Mouse (Mus musculus): Measurements from ENCODE around the gene Arhgap4.

The Arhgap4 gene

DNA sequence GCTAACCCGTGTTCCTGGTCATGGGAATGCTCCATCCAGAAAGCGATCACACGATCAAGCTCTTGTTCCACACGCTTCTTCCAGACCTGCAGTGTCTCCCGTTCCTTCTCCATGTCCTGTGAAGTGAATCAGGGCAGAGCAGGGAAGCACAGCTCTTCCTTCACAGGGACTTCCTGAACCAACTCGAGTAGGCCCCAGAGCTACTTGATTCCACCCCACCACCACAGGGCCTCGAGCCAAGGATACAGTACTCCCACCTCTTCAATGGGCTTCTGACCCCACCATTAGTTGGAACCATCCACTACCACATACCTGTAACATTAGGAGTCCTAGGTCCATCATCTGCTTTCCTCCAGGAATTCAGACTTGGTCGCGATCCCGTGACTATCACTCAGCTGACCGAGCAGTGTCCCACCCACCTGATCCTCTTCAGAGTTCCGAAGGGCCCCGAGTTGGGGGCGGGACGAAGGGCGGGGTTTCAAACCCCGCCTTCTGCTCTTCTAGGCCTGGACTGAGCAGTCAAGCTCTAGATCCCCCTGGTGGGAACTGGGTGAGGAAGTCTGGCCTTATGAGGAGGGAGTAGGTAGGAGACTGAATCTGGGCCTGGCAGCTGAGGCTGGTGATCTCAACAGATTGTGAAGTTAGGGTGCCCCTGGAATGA lies 8.9 kb upstream of the Arhgap4 start, which contains the start of gene Renbp:
TSS of gene Renbp (minus strand) at position 449 of the 661 bp plus-strand sequence.
- in situ Hi-C loops (cut with MboI; ENCODE audit: low pct_unique_long_range_greater_than_20kb in 1 of 2, low sequenced_read_pairs in 2 of 2, unreplicated experiment in 1 of 2) = loop anchor here in 1 of 2 experiments (25.0 kb wide), 1 partner anchor 307 kb away; the partner anchor contains the start of gene Flna

DNA sequence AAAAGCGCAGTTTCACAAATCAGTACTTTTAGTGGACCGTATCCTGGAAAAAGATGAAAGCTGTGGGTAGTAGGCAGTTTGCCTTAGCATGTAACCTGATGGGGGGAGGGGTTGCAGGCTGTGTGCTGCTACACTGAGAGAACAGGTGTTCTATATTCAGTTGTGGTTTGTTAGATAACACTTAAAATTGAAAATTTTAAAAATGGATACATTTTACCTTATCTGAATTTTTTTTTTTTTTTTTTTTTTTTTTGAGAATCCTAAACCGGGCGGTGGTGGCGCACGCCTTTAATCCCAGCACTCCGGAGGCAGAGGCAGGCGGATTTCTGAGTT lies 846 bp upstream of the Arhgap4 start:
- in situ Hi-C loops (cut with MboI; ENCODE audit: low pct_unique_long_range_greater_than_20kb in 1 of 2, low sequenced_read_pairs in 2 of 2, unreplicated experiment in 1 of 2) = no loop called here

DNA sequence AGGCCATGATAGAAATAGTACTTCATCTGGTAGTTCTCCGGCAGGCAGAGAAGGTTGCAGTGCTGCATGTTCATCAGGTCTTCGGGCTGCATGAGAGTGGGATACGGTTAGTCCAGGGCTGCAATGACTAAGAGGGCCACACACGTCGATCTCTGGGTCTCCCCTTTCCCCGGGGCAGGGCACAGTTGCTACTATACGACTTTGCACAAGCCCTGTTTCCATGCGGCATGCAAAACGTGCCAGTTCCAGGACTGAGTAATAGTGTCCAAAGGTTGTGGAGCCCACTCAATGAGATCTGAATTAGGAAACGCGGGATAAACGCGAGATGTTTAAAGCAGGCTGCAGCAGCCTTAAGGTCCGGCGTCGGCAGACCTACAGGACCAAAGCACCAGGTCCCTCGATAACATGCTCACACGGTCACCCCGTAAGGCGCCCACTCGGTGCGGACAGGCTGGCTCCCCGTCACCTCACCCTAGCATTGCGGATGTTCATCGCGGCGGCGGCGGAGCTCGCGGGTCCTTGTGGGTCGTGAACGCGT lies 316 bp downstream of the Arhgap4 start:
- in situ Hi-C loops (cut with MboI; ENCODE audit: low pct_unique_long_range_greater_than_20kb in 1 of 2, low sequenced_read_pairs in 2 of 2, unreplicated experiment in 1 of 2) = no loop called here

DNA sequence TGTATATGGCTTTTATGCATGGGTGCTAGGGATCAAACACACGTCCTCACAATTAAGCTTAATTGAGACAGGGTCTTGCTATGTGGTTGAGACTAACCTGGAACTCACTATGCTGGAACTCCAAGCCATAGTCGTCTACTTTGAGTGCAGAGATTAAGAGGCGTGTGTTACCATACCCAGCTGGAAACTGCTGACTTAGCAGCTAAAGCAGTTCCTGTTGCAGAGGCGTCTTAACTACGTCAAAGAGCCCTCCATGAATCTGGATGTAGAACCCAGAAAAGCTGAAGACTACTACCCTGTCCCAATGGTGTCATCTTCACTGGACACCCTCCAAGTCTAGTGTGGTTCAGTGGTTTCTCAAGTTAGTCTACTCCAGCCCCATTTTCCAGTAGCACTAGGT lies 3.0 kb downstream of the Arhgap4 start:
- in situ Hi-C loops (cut with MboI; ENCODE audit: low pct_unique_long_range_greater_than_20kb in 1 of 2, low sequenced_read_pairs in 2 of 2, unreplicated experiment in 1 of 2) = no loop called here

DNA sequence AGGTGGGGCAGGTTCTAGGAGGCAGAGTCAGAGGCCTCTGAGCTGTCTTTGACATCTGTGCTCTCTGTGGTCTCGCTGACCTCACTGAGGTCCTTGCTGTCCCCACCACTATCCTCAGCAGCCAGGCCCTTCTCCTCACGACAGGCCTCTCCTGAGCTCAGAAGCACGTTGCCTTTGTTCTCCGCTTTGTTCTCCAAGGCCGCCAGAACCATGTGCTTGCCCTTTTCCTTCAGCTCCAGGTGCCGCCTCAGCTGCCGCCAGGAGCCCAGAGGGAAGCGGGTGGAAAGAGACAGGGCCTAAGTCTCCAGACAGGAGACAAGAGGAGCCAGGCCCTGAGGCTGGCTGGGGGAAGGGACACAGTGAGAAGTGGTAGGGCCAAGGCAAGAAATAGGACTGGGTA lies 4.7 kb downstream of the Arhgap4 start:
- in situ Hi-C loops (cut with MboI; ENCODE audit: low pct_unique_long_range_greater_than_20kb in 1 of 2, low sequenced_read_pairs in 2 of 2, unreplicated experiment in 1 of 2) = no loop called here

DNA sequence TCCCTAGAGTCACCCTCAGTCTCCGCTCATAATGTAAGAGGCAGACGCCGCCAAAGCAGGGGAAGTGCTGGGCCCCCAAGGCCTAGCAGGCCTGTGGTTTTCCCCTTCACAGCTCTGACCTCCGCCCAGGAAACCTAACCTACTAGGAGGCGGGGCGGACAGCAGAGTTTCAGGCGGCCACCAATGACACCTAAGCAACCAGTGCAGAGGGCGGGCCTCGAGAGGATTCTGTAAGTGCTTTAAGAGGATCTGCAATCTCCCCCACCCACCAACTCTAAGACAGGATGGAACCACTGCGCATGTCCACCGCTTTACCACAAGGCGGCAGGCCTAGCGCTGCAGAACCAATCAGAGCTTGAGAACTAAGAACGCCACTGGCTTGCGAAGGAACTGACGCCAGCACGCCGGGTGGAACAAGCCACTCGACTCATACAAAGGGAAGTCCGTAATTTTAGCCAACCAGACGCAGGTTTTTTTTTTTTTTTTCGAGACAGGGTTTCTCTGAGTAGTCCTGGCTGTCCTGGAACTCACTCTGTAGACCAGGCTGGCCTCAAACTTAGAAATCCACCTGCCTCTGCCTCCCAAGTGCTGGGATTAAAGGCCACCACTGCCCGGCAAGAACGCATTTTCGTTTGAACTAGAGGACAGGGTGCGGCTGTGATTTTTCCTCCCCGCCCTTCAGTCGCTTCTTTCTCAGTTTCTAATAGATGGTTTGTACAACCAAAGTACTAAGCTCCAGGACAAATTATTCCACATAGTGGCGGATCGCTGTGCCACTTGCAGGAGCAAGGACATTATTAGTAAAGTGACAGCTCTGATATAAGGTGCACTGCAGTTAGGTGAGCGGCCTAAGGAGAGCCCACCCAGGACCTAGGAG lies 6.6 kb downstream of the Arhgap4 start:
- in situ Hi-C loops (cut with MboI; ENCODE audit: low pct_unique_long_range_greater_than_20kb in 1 of 2, low sequenced_read_pairs in 2 of 2, unreplicated experiment in 1 of 2) = no loop called here

DNA sequence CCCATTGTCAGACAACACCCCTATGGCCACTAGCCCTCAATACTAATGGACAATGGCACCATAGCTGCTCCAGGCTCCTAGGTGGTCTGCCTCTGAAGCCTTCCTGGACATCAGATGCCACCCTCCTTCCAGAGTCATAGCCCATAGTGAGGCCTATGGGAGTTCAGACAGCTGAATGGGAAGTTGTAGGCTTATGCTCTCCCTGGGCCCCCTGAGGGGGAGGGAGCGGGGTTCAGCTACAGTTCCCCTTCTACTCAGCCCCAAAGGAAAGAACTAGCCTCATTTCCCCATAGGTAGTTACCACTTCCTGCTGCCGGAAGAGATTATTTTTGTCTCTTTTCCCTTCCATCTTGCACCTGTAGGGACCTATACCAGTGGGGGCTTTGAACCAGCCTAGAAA lies 10.1 kb downstream of the Arhgap4 start:
- in situ Hi-C loops (cut with MboI; ENCODE audit: low pct_unique_long_range_greater_than_20kb in 1 of 2, low sequenced_read_pairs in 2 of 2, unreplicated experiment in 1 of 2) = no loop called here

DNA sequence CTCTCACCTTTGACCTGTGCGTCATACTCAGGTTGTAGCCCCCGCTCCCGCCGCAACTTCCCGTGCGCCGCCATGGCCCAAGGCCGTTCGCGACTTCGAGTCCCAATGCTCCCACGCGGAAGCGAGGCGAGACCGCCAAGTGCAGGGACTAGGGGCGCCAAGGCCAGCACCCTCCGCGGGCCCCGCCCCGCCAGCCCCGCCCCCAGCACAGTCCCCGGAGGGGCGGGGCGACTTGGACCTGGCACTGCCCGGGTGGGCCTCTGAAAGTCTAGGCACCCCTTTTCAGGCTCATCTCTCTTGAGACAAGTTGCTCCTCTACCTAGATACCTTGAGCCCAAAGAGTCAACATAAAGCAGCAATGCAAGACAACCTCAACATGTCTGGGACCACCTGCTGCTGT lies 10.5 kb downstream of the Arhgap4 start:
- in situ Hi-C loops (cut with MboI; ENCODE audit: low pct_unique_long_range_greater_than_20kb in 1 of 2, low sequenced_read_pairs in 2 of 2, unreplicated experiment in 1 of 2) = no loop called here

DNA sequence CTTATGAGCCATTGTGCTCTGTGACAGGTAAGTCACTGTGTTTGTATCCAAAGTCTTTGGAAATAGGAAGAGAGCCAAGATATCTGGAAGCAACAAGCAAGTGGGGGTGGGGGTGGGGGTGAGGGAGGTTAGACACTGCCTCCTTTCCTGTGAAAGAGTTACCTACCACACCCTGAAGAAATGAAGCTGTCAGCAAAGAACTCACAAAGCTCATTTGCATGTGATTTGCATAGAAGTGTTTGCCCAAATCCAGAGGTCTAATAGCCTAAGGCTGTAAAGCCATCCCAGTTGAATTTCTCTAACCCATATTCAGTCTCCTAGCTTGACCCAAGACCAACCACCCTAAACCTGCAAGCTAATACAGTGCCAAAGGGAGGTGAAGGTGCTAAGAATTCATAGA lies 11.2 kb downstream of the Arhgap4 start:
- in situ Hi-C loops (cut with MboI; ENCODE audit: low pct_unique_long_range_greater_than_20kb in 1 of 2, low sequenced_read_pairs in 2 of 2, unreplicated experiment in 1 of 2) = no loop called here

DNA sequence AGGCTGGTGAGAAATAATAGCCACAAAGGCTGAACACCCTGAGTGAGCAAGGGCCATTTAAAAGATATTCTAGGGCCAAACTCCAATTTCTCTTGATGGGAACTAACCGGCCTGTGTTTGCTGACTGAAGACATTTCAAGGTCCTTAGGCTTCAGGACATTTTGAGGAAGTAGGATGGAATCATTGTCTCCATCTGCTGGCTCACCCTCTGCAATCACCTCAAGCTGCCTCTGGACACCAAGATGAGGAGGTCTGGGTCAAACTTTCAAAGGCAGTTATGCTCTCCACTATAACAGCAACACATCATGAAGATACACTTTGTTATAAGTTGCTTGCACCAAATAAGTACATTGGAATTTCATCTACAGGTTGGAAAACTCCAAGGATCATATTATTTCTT lies 11.6 kb downstream of the Arhgap4 start:
- in situ Hi-C loops (cut with MboI; ENCODE audit: low pct_unique_long_range_greater_than_20kb in 1 of 2, low sequenced_read_pairs in 2 of 2, unreplicated experiment in 1 of 2) = no loop called here

DNA sequence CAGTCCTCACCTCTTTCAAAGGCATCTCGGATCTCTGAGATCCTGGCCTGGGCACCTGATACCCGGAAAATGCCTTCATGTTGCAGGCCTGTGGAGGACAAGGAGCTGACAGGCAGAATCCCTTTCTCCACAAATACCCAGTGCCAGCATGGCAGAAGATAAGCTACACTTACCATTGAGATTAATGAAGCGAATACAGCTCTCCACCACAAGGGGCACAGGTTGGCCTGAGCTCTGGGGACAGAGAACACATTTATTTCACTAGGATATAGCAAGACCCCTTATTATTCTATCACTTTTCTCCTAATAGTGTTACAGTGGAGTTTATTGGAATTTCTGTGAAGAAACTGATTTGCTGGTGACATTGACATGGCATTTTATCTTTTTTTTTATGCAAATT lies 23.7 kb downstream of the Arhgap4 start:
- in situ Hi-C loops (cut with MboI; ENCODE audit: low pct_unique_long_range_greater_than_20kb in 1 of 2, low sequenced_read_pairs in 2 of 2, unreplicated experiment in 1 of 2) = no loop called here

DNA sequence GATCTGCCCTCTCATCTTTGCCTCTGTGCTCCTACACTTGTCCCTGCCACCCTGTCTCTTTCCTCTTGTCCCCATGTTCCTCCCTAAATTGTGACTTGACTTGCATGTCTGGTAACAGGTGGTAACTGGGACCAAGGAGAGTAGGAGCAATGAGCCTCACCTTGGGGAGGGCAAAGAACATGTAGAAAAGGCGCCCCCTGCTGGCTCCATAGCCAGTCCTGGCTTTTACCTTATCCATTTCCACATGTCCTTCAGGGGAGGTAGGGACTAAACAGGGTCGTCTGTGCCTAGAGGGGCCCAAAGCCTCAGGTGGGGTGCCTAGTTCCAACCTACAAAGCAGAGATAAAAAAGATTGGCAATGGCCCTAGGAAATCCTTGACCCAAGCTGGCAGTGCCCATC lies 26.0 kb downstream of the Arhgap4 start, which contains the start of gene L1cam:
TSS of gene L1cam (minus strand) at position 387 of the 400 bp plus-strand sequence.
- in situ Hi-C loops (cut with MboI; ENCODE audit: low pct_unique_long_range_greater_than_20kb in 1 of 2, low sequenced_read_pairs in 2 of 2, unreplicated experiment in 1 of 2) = no loop called here

DNA sequence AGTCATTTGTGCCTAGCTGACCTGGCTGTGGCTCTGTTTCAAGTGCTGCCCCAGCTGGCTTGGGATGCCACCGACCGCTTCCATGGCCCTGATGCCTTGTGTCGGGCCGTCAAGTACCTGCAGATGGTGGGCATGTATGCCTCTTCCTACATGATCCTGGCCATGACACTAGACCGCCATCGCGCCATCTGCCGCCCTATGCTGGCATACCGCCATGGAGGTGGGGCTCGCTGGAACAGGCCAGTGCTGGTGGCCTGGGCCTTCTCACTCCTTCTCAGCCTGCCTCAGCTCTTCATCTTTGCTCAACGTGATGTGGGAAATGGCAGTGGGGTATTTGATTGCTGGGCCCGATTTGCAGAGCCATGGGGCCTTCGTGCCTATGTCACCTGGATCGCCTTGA lies 28.8 kb downstream of the Arhgap4 start:
- in situ Hi-C loops (cut with MboI; ENCODE audit: low pct_unique_long_range_greater_than_20kb in 1 of 2, low sequenced_read_pairs in 2 of 2, unreplicated experiment in 1 of 2) = no loop called here

DNA sequence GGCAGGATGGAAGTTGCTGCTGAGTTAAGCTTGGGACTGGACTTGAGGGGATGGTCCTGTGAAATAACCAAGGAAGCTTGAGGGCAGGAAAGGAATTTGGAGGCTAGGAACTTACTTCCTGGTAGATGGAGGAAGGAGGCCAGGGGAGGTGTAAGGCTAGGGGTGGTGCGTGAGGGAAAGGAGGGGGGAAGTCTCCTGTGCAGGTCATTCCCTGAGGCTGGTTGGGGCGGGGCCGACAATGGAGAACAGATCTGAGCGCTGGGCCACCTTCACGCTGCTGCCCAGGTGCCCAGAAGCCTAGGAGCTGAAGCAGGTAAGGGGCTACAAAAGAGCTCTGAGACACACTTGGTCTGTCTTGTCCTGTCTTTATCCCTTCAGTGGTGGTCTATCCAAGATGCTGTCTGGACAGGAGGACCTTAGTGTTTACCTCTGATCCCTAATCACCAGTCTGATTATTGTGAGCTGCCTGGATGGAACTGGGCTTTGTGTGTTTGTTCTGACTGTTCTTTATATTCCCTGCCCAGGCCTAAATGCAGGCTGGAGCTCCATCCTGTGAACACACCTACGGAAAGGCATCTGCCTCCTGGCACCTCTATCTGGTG lies 30.0 kb downstream of the Arhgap4 start, which contains the start of gene Avpr2:
TSS of gene Avpr2 (plus strand) at position 552 of the 602 bp plus-strand sequence.
- in situ Hi-C loops (cut with MboI; ENCODE audit: low pct_unique_long_range_greater_than_20kb in 1 of 2, low sequenced_read_pairs in 2 of 2, unreplicated experiment in 1 of 2) = no loop called here

DNA sequence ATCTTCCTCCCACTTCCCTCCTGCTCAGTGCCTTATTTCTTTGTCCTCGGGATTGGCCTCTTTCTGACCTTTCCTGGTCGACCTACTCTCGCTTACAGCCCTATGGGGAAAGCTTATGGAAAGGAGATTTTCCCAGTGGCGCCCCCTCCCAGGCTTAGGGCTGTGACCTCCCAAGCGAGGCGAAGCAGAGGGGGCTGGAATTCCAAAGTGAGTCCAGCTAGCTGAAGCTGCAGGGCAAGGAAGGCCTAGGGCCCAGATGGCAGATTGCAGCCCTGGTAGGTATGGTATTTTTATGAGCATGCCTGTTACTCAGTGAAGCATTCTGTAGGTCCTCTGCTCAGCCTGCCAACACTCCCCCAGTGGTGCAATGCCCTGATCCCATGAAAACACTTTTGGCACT lies 40.2 kb downstream of the Arhgap4 start:
- in situ Hi-C loops (cut with MboI; ENCODE audit: low pct_unique_long_range_greater_than_20kb in 1 of 2, low sequenced_read_pairs in 2 of 2, unreplicated experiment in 1 of 2) = no loop called here

DNA sequence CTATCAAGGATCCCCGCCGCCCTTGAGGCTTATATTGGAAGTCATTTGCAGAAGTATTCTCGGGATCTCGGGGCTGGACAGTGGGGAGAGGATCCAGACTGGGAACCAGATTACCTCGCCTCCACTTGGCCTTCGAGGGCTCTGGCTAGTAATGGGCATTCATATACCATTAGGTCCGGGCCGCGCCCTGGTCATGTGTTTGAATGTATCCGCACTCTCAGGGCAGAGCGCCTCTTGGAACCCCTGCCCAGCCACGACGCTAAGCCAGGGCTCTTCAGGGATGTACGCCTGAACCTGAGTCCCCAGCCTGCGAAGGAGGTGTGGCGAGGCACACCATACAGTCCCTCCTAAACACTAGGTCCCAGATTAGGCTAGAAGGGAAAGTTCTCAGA lies 40.6 kb downstream of the Arhgap4 start:
- in situ Hi-C loops (cut with MboI; ENCODE audit: low pct_unique_long_range_greater_than_20kb in 1 of 2, low sequenced_read_pairs in 2 of 2, unreplicated experiment in 1 of 2) = no loop called here

DNA sequence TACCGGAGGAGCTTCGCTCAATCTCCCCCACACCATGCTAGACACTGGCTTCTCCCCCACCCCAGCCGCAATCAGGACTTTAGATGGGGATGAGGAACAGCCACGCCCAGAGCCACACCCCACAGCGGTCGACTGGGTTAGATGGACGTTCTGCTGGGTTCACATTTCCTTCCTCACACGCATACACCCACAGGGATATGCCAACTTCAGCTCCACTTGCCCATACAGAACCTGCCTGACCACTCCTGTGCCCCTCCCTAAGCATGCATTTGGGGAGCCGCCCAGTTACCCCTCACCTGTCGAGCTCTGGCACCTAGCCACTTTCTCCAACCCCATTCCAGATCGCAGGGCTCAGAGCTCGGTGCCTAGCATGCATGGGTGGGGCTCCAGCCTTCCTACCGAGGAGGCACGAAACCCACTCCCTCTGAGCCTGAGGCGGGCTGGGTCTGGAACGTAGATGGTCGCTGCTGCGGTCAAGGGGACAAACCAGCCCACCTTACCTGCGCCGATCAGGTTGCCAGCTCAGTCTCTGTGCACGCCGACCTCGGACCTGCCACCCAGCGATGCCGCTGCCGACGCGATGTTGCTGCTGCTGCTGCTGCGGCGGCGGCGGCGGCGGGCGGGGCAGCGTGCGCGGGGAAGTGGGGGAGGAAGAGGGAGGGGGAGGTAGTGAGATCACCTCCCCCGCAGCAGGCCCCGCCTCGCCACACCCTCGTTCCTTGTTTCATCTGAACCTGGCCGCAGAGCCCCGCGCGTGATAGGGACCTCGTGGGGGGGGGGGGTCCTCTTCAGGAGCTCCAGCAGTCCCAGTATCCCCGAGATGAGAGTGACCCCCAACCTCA lies 41.3 kb downstream of the Arhgap4 start:
- in situ Hi-C loops (cut with MboI; ENCODE audit: low pct_unique_long_range_greater_than_20kb in 1 of 2, low sequenced_read_pairs in 2 of 2, unreplicated experiment in 1 of 2) = no loop called here

DNA sequence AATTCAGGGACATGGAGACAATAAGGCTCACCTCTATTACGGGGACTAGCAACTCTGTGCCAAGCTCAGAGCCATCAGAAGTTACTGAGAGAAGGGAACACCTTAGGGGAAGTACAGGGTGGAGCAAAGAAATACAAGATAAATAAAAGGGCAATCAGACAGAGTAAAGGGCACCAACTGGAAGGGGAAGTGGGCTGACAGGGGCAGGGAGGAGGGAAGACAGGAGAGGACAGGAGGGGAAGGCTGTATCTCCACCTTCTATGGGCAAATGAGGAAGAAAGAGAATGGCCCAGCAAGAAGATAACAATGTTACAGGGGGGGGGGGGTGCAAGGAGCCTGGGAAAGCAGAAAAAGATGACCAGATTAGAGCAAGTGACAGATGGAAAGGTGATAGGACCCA lies 44.7 kb downstream of the Arhgap4 start:
- in situ Hi-C loops (cut with MboI; ENCODE audit: low pct_unique_long_range_greater_than_20kb in 1 of 2, low sequenced_read_pairs in 2 of 2, unreplicated experiment in 1 of 2) = no loop called here

Data from mouse embryonic stem cell (cell line).